Mouse (Mus musculus): ENCODE data around the gene Rpl15. TPM values are rescaled to one million over a fixed set of nuclear protein-coding genes. Genes with fewer than 3 reads are reported as not detected.
"Not testable (repeated sequence)": the region's sequence is repeated elsewhere in the genome, so short reads cannot be mapped to it uniquely, and the experiment has no call there.

Rpl15 gene
- polyA plus RNA-seq, 1 experiment from 2014 or later = 551 TPM

DNA sequence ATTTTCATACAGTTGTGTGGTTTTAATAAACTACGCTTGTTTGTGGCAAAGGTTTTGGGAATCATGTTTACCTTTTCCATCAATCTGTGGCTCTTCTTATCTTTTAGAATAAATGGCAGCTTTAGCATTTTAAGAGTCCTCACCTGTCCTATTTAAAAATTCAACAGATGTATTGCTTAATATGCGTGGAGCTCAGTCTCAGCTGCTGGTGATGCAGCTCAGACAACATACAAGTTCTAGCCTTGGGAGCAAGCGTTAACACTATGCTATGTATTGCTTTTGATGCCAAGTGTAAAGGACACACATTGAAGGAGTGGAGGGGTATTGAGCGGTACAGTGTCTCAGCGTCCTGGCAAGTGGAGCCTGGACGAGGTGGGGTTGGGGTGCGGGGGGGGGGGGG, 475 bp upstream of the Rpl15 start:
- Histone ChIP-seq H3K9me3 (ENCODE audit: control insufficient read depth, low read length) (no peaks in the 10 kb centered on the region), H3K27me3 (ENCODE audit: control insufficient read depth, insufficient read depth, low read length) (no peaks in the 10 kb centered on the region), H3K4me3 (ENCODE audit: low read length) (peak overlapping the region; percentile 94), H3K4me2 (replicated peaks; ENCODE audit: low read depth, low read length) (peak overlapping the region; percentile 54), H3K4me1 (ENCODE audit: control insufficient read depth, insufficient read depth, low read length) (peaks cover 3% of the 10 kb centered on the region; the same call in 1 of the 2 replicates), H3K36me3 (ENCODE audit: control insufficient read depth, insufficient read depth, low read length) (peaks cover 24% of the 10 kb centered on the region), H3K9ac (ENCODE audit: low read depth, low read length) (peak overlapping the region; percentile 60; the same call in 1 of the 2 replicates), H3K27ac (ENCODE audit: low read depth, low read length) (peak overlapping the region; percentile 65; the same call in 1 of the 2 replicates)
- 7% methylated on average over 7 of the region's 7 CpGs for WGBS
- no peak for ATAC-seq (ENCODE audit: low FRiP score, low TSS enrichment)

GRCm38 (mm10) chr14:18269947-18270528, 1.2 kb downstream of the Rpl15 start:
- Histone ChIP-seq H3K36me3 (ENCODE audit: control insufficient read depth, insufficient read depth, low read length) (peaks cover 27% of the 10 kb centered on the region), H3K4me3 (ENCODE audit: low read length) (peak overlapping the region; percentile 94), H3K9ac (ENCODE audit: low read depth, low read length) (peak overlapping the region; percentile 99), H3K27ac (ENCODE audit: low read depth, low read length) (peak overlapping the region; percentile 83), H3K4me2 (replicated peaks; ENCODE audit: low read depth, low read length) (peak overlapping the region; percentile 66)
- not testable (repeated sequence) for H3K27me3 ChIP-seq (ENCODE audit: control insufficient read depth, insufficient read depth, low read length); H3K4me1 ChIP-seq (ENCODE audit: control insufficient read depth, insufficient read depth, low read length); ATAC-seq (ENCODE audit: low FRiP score, low TSS enrichment); H3K9me3 ChIP-seq (ENCODE audit: control insufficient read depth, low read length)
- under 1% methylated on average over 18 of the region's 24 CpGs for WGBS

- no peak overlapping the region for H3K4me3 ChIP-seq (ENCODE audit: low read length)
- no peak overlapping the region for H3K4me2 ChIP-seq (replicated peaks; ENCODE audit: low read depth, low read length)
- H3K4me1 ChIP-seq (ENCODE audit: control insufficient read depth, insufficient read depth, low read length) = no peaks in the 10 kb centered on the region
- peaks cover 20% of the 10 kb centered on the region for H3K36me3 ChIP-seq (ENCODE audit: control insufficient read depth, insufficient read depth, low read length)
- no peaks in the 10 kb centered on the region; the same call in 1 of the 2 replicates for H3K9me3 ChIP-seq (ENCODE audit: control insufficient read depth, low read length)
- no peaks in the 10 kb centered on the region for H3K27me3 ChIP-seq (ENCODE audit: control insufficient read depth, insufficient read depth, low read length)
- no peak overlapping the region for H3K9ac ChIP-seq (ENCODE audit: low read depth, low read length)
- 64% methylated on average over 4 of the region's 4 CpGs for WGBS
- no peak for ATAC-seq (ENCODE audit: low FRiP score, low TSS enrichment)
- H3K27ac ChIP-seq (ENCODE audit: low read depth, low read length) = no peak overlapping the region
These were observed 7.8 kb downstream of the Rpl15 start for GRCm38 (mm10) chr14:18263427-18263826.

- H3K27ac ChIP-seq (ENCODE audit: low read depth, low read length) = no peak overlapping the region
- WGBS = 83% methylated on average over 3 of the region's 3 CpGs
- no peaks in the 10 kb centered on the region for H3K4me1 ChIP-seq (ENCODE audit: control insufficient read depth, insufficient read depth, low read length)
- H3K9ac ChIP-seq (ENCODE audit: low read depth, low read length) = no peak overlapping the region
- no peaks in the 10 kb centered on the region for H3K36me3 ChIP-seq (ENCODE audit: control insufficient read depth, insufficient read depth, low read length)
- no peak overlapping the region for H3K4me3 ChIP-seq (ENCODE audit: low read length)
- H3K9me3 ChIP-seq (ENCODE audit: control insufficient read depth, low read length) = no peaks in the 10 kb centered on the region; the same call in 1 of the 2 replicates
- no peaks in the 10 kb centered on the region for H3K27me3 ChIP-seq (ENCODE audit: control insufficient read depth, insufficient read depth, low read length)
- no peak for ATAC-seq (ENCODE audit: low FRiP score, low TSS enrichment)
- no peak overlapping the region for H3K4me2 ChIP-seq (replicated peaks; ENCODE audit: low read depth, low read length)
These were observed 10.0 kb downstream of the Rpl15 start for GRCm38 (mm10) chr14:18261203-18261602.

- Histone ChIP-seq H3K4me2 (replicated peaks; ENCODE audit: low read depth, low read length) (no peak overlapping the region), H3K27me3 (ENCODE audit: control insufficient read depth, insufficient read depth, low read length) (no peaks in the 10 kb centered on the region), H3K4me3 (ENCODE audit: low read length) (no peak overlapping the region), H3K9ac (ENCODE audit: low read depth, low read length) (no peak overlapping the region), H3K36me3 (ENCODE audit: control insufficient read depth, insufficient read depth, low read length) (no peaks in the 10 kb centered on the region), H3K9me3 (ENCODE audit: control insufficient read depth, low read length) (no peaks in the 10 kb centered on the region), H3K27ac (ENCODE audit: low read depth, low read length) (no peak overlapping the region), H3K4me1 (ENCODE audit: control insufficient read depth, insufficient read depth, low read length) (no peaks in the 10 kb centered on the region)
- ATAC-seq (ENCODE audit: low FRiP score, low TSS enrichment) = no peak
- WGBS = 86% methylated on average over 21 of the region's 21 CpGs
These were observed 28.5 kb downstream of the Rpl15 start for GRCm38 (mm10) chr14:18242638-18243130.

DNA sequence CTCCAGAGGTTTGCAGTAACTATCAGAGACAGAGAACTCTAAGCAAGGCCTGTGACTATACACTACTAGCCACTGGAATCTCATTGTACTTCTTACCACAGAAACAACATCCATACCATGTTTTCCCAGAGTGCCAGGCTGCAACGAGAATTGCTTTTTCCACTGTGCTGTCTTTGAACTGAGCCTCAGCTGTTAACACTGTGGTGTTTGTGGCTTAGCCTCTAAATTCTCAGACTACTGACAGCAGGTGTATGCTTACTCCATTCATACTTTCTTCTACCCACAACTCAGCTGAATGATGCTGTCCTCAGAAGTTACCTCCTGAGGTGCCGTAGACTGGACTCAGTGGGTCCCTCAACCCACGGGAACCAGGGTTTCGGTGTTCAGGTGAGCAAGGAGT, 29.4 kb downstream of the Rpl15 start:
- Histone ChIP-seq H3K4me1 (ENCODE audit: control insufficient read depth, insufficient read depth, low read length) (0 out of 2 replicates have a peak, but pooled peaks cover 3% of the 10 kb centered on the region), H3K9me3 (ENCODE audit: control insufficient read depth, low read length) (no peaks in the 10 kb centered on the region), H3K4me3 (ENCODE audit: low read length) (no peak overlapping the region), H3K27me3 (ENCODE audit: control insufficient read depth, insufficient read depth, low read length) (no peaks in the 10 kb centered on the region), H3K36me3 (ENCODE audit: control insufficient read depth, insufficient read depth, low read length) (no peaks in the 10 kb centered on the region), H3K4me2 (replicated peaks; ENCODE audit: low read depth, low read length) (no peak overlapping the region), H3K9ac (ENCODE audit: low read depth, low read length) (no peak overlapping the region), H3K27ac (ENCODE audit: low read depth, low read length) (no peak overlapping the region)
- 92% methylated on average over 4 of the region's 4 CpGs for WGBS
- ATAC-seq (ENCODE audit: low FRiP score, low TSS enrichment) = no peak

- Histone ChIP-seq H3K4me2 (replicated peaks; ENCODE audit: low read depth, low read length) (no peak overlapping the region), H3K9ac (ENCODE audit: low read depth, low read length) (no peak overlapping the region), H3K4me3 (ENCODE audit: low read length) (no peak overlapping the region), H3K36me3 (ENCODE audit: control insufficient read depth, insufficient read depth, low read length) (no peaks in the 10 kb centered on the region), H3K27ac (ENCODE audit: low read depth, low read length) (no peak overlapping the region), H3K4me1 (ENCODE audit: control insufficient read depth, insufficient read depth, low read length) (0 out of 2 replicates have a peak, but pooled peaks cover 3% of the 10 kb centered on the region), H3K27me3 (ENCODE audit: control insufficient read depth, insufficient read depth, low read length) (no peaks in the 10 kb centered on the region), H3K9me3 (ENCODE audit: control insufficient read depth, low read length) (no peaks in the 10 kb centered on the region)
- ATAC-seq (ENCODE audit: low FRiP score, low TSS enrichment) = no peak
- 74% methylated on average over 7 of the region's 7 CpGs for WGBS
These were observed 31.1 kb downstream of the Rpl15 start for GRCm38 (mm10) chr14:18240132-18240531.

GRCm38 (mm10) chr14:18238750-18239731, 32.1 kb downstream of the Rpl15 start, which contains the start of gene Nr1d2:
Nr1d2 (minus strand) TSS chr14:18239127.
- WGBS = 1% methylated on average over 52 of the region's 66 CpGs

More at GRCm38 (mm10) chr14:18238750-18239731, 32.1 kb downstream of the Rpl15 start, which contains the start of gene Nr1d2:
- Histone ChIP-seq H3K27ac (ENCODE audit: low read depth, low read length) (peak within 1 kb of the TSS; percentile 88), H3K4me3 (ENCODE audit: low read length) (peak within 1 kb of the TSS; percentile 75), H3K9me3 (ENCODE audit: control insufficient read depth, low read length) (no peaks in the 10 kb centered on the region), H3K36me3 (ENCODE audit: control insufficient read depth, insufficient read depth, low read length) (no peaks in the 10 kb centered on the region), H3K4me2 (replicated peaks; ENCODE audit: low read depth, low read length) (peak within 1 kb of the TSS; percentile 53), H3K4me1 (ENCODE audit: control insufficient read depth, insufficient read depth, low read length) (0 out of 2 replicates have a peak, but pooled peaks cover 3% of the 10 kb centered on the region), H3K27me3 (ENCODE audit: control insufficient read depth, insufficient read depth, low read length) (no peaks in the 10 kb centered on the region), H3K9ac (ENCODE audit: low read depth, low read length) (peak within 1 kb of the TSS; percentile 70)
- peak; percentile 96 for ATAC-seq (ENCODE audit: low FRiP score, low TSS enrichment)

Measured in kidney, embryonic 14.5 days (tissue).